Mouse (Mus musculus) stomach, embryonic 14.5 days (tissue): ENCODE measurements around the gene Spen. TPM values are rescaled to one million over a fixed set of nuclear protein-coding genes. Genes with fewer than 3 reads are reported as not detected.

Source experiments
- ATAC-seq: fragments of 200-750 bp; cut with Nextera tagmentation; 2 replicates; pipeline ENCODE4 v1.8.0; 2017; ENCODE audit warnings: low read depth, moderate TSS enrichment; ENCODE audit not compliant: insufficient number of reproducible peaks, insufficient read depth, low FRiP score
- H3K27ac ChIP-seq: fragments of 300-500 bp; sonication (generic); 2 replicates; pipeline ENCODE4 v1.5.1; 2014; ENCODE audit warnings: mild to moderate bottlenecking, low read length, moderate library complexity, mixed read lengths
- H3K27me3 ChIP-seq: fragments of 300-500 bp; sonication (generic); 2 replicates; pipeline ENCODE4 v1.6.1; 2014; ENCODE audit warnings: low read length, control low read depth, mixed read lengths; ENCODE audit not compliant: control insufficient read depth, insufficient read depth
- H3K36me3 ChIP-seq: fragments of 300-500 bp; sonication (generic); 2 replicates; pipeline ENCODE4 v1.6.1; 2014; ENCODE audit warnings: mild to moderate bottlenecking, control low read depth, low read length, moderate library complexity, mixed read lengths; ENCODE audit not compliant: control insufficient read depth, insufficient read depth
- H3K4me1 ChIP-seq: fragments of 300-500 bp; sonication (generic); 2 replicates; pipeline ENCODE4 v1.6.1; 2014; ENCODE audit warnings: low read length, control low read depth, mixed read lengths; ENCODE audit not compliant: control insufficient read depth, insufficient read depth
- H3K4me2 ChIP-seq: fragments of 300-500 bp; sonication (generic); replicated peaks from 2 replicates; pipeline ENCODE4 v1.6.1; 2014; ENCODE audit warnings: low read depth, low read length, control low read depth
- H3K4me3 ChIP-seq: fragments of 300-500 bp; sonication (generic); 2 replicates; pipeline ENCODE4 v1.5.1; 2014; ENCODE audit warnings: low read depth, low read length, control low read depth
- H3K9ac ChIP-seq: fragments of 300-500 bp; sonication (generic); replicated peaks from 2 replicates; pipeline ENCODE4 v1.6.1; 2014; ENCODE audit warnings: low read depth, mild to moderate bottlenecking, control low read depth, low read length, moderate library complexity, mixed read lengths
- H3K9me3 ChIP-seq: fragments of 300-500 bp; sonication (generic); 2 replicates; pipeline ENCODE4 v1.6.1; 2016; ENCODE audit warnings: low read depth, low read length, control low read depth; ENCODE audit not compliant: control insufficient read depth
- WGBS: fragments of 180-500 bp; shearing (Covaris S2); extraction: QIAGEN DNeasy Blood & Tissue Kit; methylation state at CpG from one replicate; pipeline ENCODE4 v1.1.7; 2014; 5-methylcytosine and 5-hydroxymethylcytosine counted together
- polyA plus RNA-seq: library from polyadenylated mRNA; unstranded; fragments of >200 nt; fragmentation: Nextera tagmentation; extraction: Ambion mirVana; gene quantifications from 2 replicates; pipeline ENCODE4 v1.2.1, GENCODE M21; 2014

The Spen gene
- polyA plus RNA-seq, 1 experiment from 2014 or later: 16.9 TPM

- H3K36me3 ChIP-seq: peaks cover 75% of the 10 kb centered on the region
- H3K9ac ChIP-seq: no peak overlapping the region
- H3K9me3 ChIP-seq: no peaks in the 10 kb centered on the region
- 98% methylated on average over 16 of the region's 16 CpGs for WGBS
- H3K4me1 ChIP-seq: no peaks in the 10 kb centered on the region
- no peak for ATAC-seq
- H3K27me3 ChIP-seq: no peaks in the 10 kb centered on the region
- H3K4me3 ChIP-seq: no peak overlapping the region
- no peak overlapping the region for H3K4me2 ChIP-seq
- H3K27ac ChIP-seq: no peak overlapping the region
Measured at GRCm38 (mm10) chr4:141471491-141471890, 66.9 kb downstream of the Spen start.

DNA sequence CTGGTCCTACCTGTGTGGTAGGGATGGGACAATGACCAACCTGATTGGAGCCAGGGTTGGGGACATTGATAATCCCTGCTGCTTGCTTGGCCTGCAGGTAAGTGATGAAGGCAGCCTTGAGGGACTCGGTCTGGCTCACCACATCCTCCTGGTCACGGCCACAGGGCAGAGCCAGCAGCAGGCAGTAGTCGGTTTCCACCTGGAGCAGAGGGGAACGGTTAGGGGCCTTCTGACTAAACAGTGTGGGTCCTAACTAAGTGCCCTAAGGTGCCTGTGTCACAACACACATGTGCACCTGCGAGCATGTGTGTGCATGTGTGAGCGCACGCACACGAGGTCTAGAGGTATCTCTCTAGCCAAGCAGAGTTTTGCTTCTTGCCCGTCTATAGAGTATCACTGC is 69.1 kb downstream of the Spen start:
- H3K4me2 ChIP-seq: no peak overlapping the region
- no peaks in the 10 kb centered on the region for H3K9me3 ChIP-seq
- no peak overlapping the region for H3K27ac ChIP-seq
- no peak overlapping the region for H3K4me3 ChIP-seq
- no peaks in the 10 kb centered on the region for H3K27me3 ChIP-seq
- WGBS: 91% methylated on average over 9 of the region's 9 CpGs
- H3K9ac ChIP-seq: no peak overlapping the region
- ATAC-seq: no peak
- H3K4me1 ChIP-seq: no peaks in the 10 kb centered on the region
- peaks cover 75% of the 10 kb centered on the region for H3K36me3 ChIP-seq

DNA sequence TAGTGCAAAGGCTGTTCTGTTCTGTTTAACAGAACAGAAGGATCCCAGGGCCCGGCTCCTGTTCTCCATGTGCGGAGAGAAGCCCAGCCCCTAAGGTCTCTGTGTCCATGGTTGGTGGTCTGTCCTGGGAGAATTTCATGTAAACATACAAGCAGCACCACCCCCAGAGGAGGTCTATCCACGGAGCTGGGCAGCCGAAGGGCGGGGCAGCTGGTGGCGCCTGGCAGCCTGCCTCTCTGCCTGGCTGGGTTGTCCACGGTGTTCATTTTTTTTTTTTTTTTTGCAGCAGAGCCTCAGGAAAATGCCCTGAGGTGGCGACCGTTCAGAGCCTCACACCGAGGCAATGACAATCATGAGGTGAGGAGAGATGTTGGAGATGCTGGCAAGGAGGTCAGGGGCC is 69.8 kb downstream of the Spen start:
- no peaks in the 10 kb centered on the region for H3K9me3 ChIP-seq
- H3K36me3 ChIP-seq: peaks cover 79% of the 10 kb centered on the region
- WGBS: 48% methylated on average over 10 of the region's 10 CpGs
- no peaks in the 10 kb centered on the region for H3K27me3 ChIP-seq
- no peak overlapping the region for H3K4me2 ChIP-seq
- no peak for ATAC-seq
- no peak overlapping the region for H3K9ac ChIP-seq
- no peaks in the 10 kb centered on the region for H3K4me1 ChIP-seq
- no peak overlapping the region for H3K27ac ChIP-seq
- no peak overlapping the region for H3K4me3 ChIP-seq

- Histone ChIP-seq H3K4me1 (no peaks in the 10 kb centered on the region), H3K27ac (no peak overlapping the region), H3K4me3 (no peak overlapping the region), H3K9ac (no peak overlapping the region), H3K27me3 (no peaks in the 10 kb centered on the region), H3K4me2 (no peak overlapping the region), H3K36me3 (peaks cover 81% of the 10 kb centered on the region), H3K9me3 (no peaks in the 10 kb centered on the region)
- WGBS: 86% methylated on average over 6 of the region's 6 CpGs
- ATAC-seq: no peak
Measured at GRCm38 (mm10) chr4:141467581-141467927, 70.8 kb downstream of the Spen start.

DNA sequence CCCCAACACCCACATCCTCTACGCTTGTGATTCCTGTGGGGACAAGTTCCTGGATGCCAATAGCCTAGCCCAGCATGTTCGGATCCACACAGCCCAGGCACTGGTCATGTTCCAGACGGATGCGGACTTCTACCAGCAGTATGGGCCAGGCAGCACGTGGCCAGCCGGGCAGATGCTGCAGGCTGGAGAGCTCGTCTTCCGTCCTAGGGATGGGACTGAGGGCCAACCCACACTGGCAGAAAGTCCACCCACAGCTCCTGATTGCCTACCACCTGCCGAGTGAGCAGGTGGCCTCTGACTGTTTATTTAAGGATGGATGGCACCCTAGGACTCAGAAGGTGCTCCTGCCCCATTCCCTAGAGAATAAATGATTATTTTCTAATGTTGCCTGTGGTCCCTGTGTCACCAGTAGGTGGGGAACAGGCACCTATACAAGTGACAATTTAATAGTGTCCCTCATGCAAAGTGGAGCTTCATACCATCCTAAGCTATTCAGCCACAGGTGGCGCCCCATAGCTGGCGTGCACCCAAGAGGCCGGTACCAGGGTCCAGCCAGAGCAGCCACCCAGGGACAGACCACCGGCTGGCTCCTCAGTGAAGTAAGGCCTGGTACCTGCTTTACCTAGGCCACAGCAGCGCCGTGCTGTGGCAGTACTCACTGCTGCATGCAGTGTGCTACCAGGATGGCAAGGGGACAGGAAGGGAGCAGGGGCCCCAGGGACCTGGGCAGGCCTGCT is 71.4 kb downstream of the Spen start:
- ATAC-seq: no peak
- no peak overlapping the region for H3K27ac ChIP-seq
- no peaks in the 10 kb centered on the region for H3K9me3 ChIP-seq
- H3K4me3 ChIP-seq: no peak overlapping the region
- H3K36me3 ChIP-seq: peaks cover 78% of the 10 kb centered on the region
- H3K4me2 ChIP-seq: no peak overlapping the region
- H3K9ac ChIP-seq: no peak overlapping the region
- H3K4me1 ChIP-seq: no peaks in the 10 kb centered on the region
- H3K27me3 ChIP-seq: no peaks in the 10 kb centered on the region
- WGBS: 83% methylated on average over 15 of the region's 15 CpGs

DNA sequence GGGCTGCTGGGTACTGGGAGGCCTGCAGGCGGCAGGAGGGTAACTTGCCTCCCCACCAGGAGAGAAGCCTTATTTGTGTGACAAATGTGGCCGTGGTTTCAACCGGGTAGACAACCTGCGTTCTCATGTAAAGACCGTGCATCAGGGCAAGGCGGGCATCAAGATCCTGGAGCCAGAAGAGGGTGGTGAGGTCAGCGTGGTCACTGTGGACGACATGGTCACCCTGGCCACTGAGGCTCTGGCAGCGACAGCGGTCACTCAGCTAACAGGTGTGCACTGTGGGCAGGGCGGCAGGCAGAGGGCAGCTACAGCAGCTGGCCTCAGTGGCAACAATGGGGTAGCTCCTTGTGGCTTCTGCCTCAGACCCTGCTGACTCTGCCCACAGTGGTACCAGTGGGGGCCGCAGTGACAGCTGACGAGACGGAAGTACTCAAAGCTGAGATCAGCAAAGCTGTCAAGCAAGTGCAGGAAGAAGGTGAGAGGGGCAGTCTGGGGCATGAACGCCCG is 72.1 kb downstream of the Spen start:
- Histone ChIP-seq H3K4me3 (no peak overlapping the region), H3K4me1 (no peaks in the 10 kb centered on the region), H3K9me3 (no peaks in the 10 kb centered on the region), H3K27ac (no peak overlapping the region), H3K36me3 (peaks cover 77% of the 10 kb centered on the region), H3K9ac (no peak overlapping the region), H3K4me2 (no peak overlapping the region), H3K27me3 (no peaks in the 10 kb centered on the region)
- no peak for ATAC-seq
- 89% methylated on average over 16 of the region's 16 CpGs for WGBS

GRCm38 (mm10) chr4:141465512-141466288 is 72.7 kb downstream of the Spen start:
- H3K9ac ChIP-seq: no peak overlapping the region
- no peak overlapping the region for H3K4me2 ChIP-seq
- ATAC-seq: no peak
- no peak overlapping the region for H3K4me3 ChIP-seq
- no peaks in the 10 kb centered on the region for H3K9me3 ChIP-seq
- H3K36me3 ChIP-seq: peaks cover 77% of the 10 kb centered on the region
- WGBS: 91% methylated on average over 34 of the region's 34 CpGs
- no peaks in the 10 kb centered on the region for H3K4me1 ChIP-seq
- H3K27me3 ChIP-seq: no peaks in the 10 kb centered on the region
- H3K27ac ChIP-seq: no peak overlapping the region

DNA sequence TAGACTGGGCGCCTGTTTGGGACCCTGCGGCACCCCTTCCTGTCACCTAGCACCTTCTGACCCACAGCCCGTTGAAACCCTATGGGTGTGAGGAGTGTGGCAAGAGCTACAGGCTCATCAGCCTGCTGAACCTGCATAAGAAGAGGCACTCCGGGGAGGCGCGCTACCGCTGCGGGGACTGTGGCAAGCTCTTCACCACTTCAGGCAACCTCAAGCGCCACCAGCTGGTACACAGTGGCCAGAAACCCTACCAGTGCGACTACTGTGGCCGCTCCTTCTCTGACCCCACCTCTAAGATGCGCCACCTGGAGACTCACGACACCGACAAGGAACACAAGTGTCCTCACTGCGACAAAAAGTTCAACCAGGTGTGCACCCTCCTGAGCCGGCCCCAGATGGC is 73.7 kb downstream of the Spen start:
- H3K4me3 ChIP-seq: no peak overlapping the region
- H3K9me3 ChIP-seq: no peaks in the 10 kb centered on the region
- H3K27me3 ChIP-seq: no peaks in the 10 kb centered on the region
- no peak overlapping the region for H3K9ac ChIP-seq
- H3K4me2 ChIP-seq: no peak overlapping the region
- ATAC-seq: no peak
- 74% methylated on average over 16 of the region's 16 CpGs for WGBS
- H3K36me3 ChIP-seq: peaks cover 73% of the 10 kb centered on the region
- no peaks in the 10 kb centered on the region for H3K4me1 ChIP-seq
- no peak overlapping the region for H3K27ac ChIP-seq
